In genomic region chr2:35506311-35507190, GRCm38 (mm10) we compare ENCODE assay signal across 10 mouse cellular contexts. TPM values are rescaled to one million over a fixed set of nuclear protein-coding genes. Genes with fewer than 3 reads are reported as not detected.
DNase-seq lines count a peak whose midpoint lies in the region; ATAC-seq and TF ChIP-seq lines count a peak whose summit lies in the region.
"Had no signal": no experiment of that assay in that cellular context is flagged by ENCODE, and none has a peak within 500 bp of the region (broad histone marks: within the 10 kb centered on the region; RNA-seq: fewer than 3 reads in every experiment).

No protein-coding gene starts in this region.

- TF ChIP-seq RAD21 in MEL (IDR thresholded peaks at IDR 0.05; ENCODE audit: low read depth, low read length) = no peak; the same call in none of the 2 replicates

- H3K4me3 ChIP-seq in hindbrain, embryonic 16.5 days (ENCODE audit: low read length) = no peak overlapping the region
- H3K4me3 ChIP-seq in hindbrain, embryonic 10.5 days = no peak overlapping the region
- H3K4me3 ChIP-seq in MEL (ENCODE audit: control insufficient read depth in 1 of 2, insufficient read depth in 1 of 2, low read depth in 2 of 2, low read length in 2 of 2) = peak overlapping the region; percentile 15 to 38; a peak in 3 of 4 replicates
- H3K4me3 ChIP-seq in heart, embryonic 15.5 days = no peak overlapping the region
- peak overlapping the region; percentile 5 to 26; a peak in 3 of 4 replicates for H3K4me3 ChIP-seq in liver, embryonic 14.5 days (ENCODE audit: insufficient read depth in 1 of 2, low read depth in 2 of 2, low read length in 2 of 2)
- H3K4me3 ChIP-seq in hindbrain, embryonic 11.5 days (ENCODE audit: low read depth, low read length) = no peak overlapping the region
- H3K4me3 ChIP-seq: hindbrain, embryonic 15.5 days had no signal

- TF ChIP-seq POLR2A in MEL (IDR thresholded peaks at IDR 0.05; ENCODE audit: control insufficient read depth in 1 of 2, insufficient read depth in 1 of 2, low read depth in 1 of 2, low read length in 2 of 2, poor library complexity in 1 of 2) = peak in 1 of 2 experiments; percentile 26; a peak in 1 of 4 replicates

- H3K27ac ChIP-seq in hindbrain, embryonic 16.5 days (ENCODE audit: low read depth, low read length) = no peak overlapping the region
- H3K27ac ChIP-seq in hindbrain, embryonic 10.5 days = no peak overlapping the region
- H3K27ac ChIP-seq in MEL (ENCODE audit: control insufficient read depth, low read depth, low read length) = peak overlapping the region; percentile 98
- H3K27ac ChIP-seq in heart, embryonic 15.5 days = peak overlapping the region; percentile 75
- H3K27ac ChIP-seq in liver, embryonic 14.5 days = peak overlapping the region; percentile 89
- no peak overlapping the region for H3K27ac ChIP-seq in hindbrain, embryonic 11.5 days (ENCODE audit: low read depth, low read length)
- H3K27ac ChIP-seq: hindbrain, embryonic 15.5 days had no signal

- peak; percentile 92 to 97 for TF ChIP-seq EP300 in MEL (IDR thresholded peaks at IDR 0.05; ENCODE audit: low read depth in 1 of 2, low read length in 2 of 2)
- peak; percentile 89 for TF ChIP-seq EP300 in liver, embryonic 14.5 days (IDR thresholded peaks at IDR 0.05; ENCODE audit: low read depth)

- no peaks in the 10 kb centered on the region; the same call in 1 of the 2 replicates for H3K79me2 ChIP-seq in MEL (ENCODE audit: control insufficient read depth, insufficient read depth, low read length, poor library complexity)

- H3K27me3 ChIP-seq in hindbrain, embryonic 16.5 days (replicated peaks; ENCODE audit: control insufficient read depth, insufficient read depth, low read length) = no peaks in the 10 kb centered on the region
- no peaks in the 10 kb centered on the region for H3K27me3 ChIP-seq in hindbrain, embryonic 10.5 days (ENCODE audit: insufficient read depth, poor library complexity, severe bottlenecking)
- H3K27me3 ChIP-seq in MEL (ENCODE audit: control insufficient read depth in 1 of 2, insufficient read depth in 2 of 2, low read length in 2 of 2) = no peaks in the 10 kb centered on the region
- no peaks in the 10 kb centered on the region for H3K27me3 ChIP-seq in heart, embryonic 15.5 days
- no peaks in the 10 kb centered on the region for H3K27me3 ChIP-seq in liver, embryonic 14.5 days (ENCODE audit: control insufficient read depth, insufficient read depth, low read length)
- no peaks in the 10 kb centered on the region for H3K27me3 ChIP-seq in hindbrain, embryonic 11.5 days (ENCODE audit: control insufficient read depth, insufficient read depth, low read length)
- H3K27me3 ChIP-seq: hindbrain, embryonic 15.5 days; Patski had no signal

- ATAC-seq in hindbrain, embryonic 16.5 days = peak; percentile 37; the same call in 1 of the 2 replicates
- ATAC-seq in heart, embryonic 15.5 days (replicated peaks; ENCODE audit: insufficient number of reproducible peaks, insufficient read depth, low FRiP score, low read depth) = no peak
- peak; percentile 84 for ATAC-seq in liver, embryonic 14.5 days (ENCODE audit: insufficient read depth)
- no peak for ATAC-seq in hindbrain, embryonic 11.5 days (ENCODE audit: low FRiP score)

- H3K9me3 ChIP-seq in hindbrain, embryonic 16.5 days (ENCODE audit: control insufficient read depth, low read length) = no peaks in the 10 kb centered on the region
- no peaks in the 10 kb centered on the region for H3K9me3 ChIP-seq in hindbrain, embryonic 10.5 days
- no peaks in the 10 kb centered on the region for H3K9me3 ChIP-seq in MEL (replicated peaks; ENCODE audit: insufficient read depth, low read length)
- H3K9me3 ChIP-seq in heart, embryonic 15.5 days (replicated peaks) = no peaks in the 10 kb centered on the region
- H3K9me3 ChIP-seq in liver, embryonic 14.5 days (ENCODE audit: control insufficient read depth, low read length) = no peaks in the 10 kb centered on the region
- H3K9me3 ChIP-seq in hindbrain, embryonic 11.5 days (ENCODE audit: control insufficient read depth, low read length) = no peaks in the 10 kb centered on the region
- H3K9me3 ChIP-seq: hindbrain, embryonic 15.5 days had no signal

- H3K4me1 ChIP-seq in hindbrain, embryonic 16.5 days (ENCODE audit: control insufficient read depth, insufficient read depth, low read depth, low read length) = peaks cover 7% of the 10 kb centered on the region
- H3K4me1 ChIP-seq in hindbrain, embryonic 10.5 days (replicated peaks) = peaks cover 54% of the 10 kb centered on the region
- H3K4me1 ChIP-seq in MEL (ENCODE audit: control insufficient read depth in 1 of 2, insufficient read depth in 2 of 2, low read length in 2 of 2) = peaks cover 33 to 74% of the 10 kb centered on the region in 2 experiments
- peaks cover 76% of the 10 kb centered on the region for H3K4me1 ChIP-seq in heart, embryonic 15.5 days (replicated peaks)
- peaks cover 55 to 81% of the 10 kb centered on the region in 2 experiments for H3K4me1 ChIP-seq in liver, embryonic 14.5 days (replicated peaks; ENCODE audit: control insufficient read depth in 2 of 2, insufficient read depth in 2 of 2, low read length in 1 of 2)
- no peaks in the 10 kb centered on the region for H3K4me1 ChIP-seq in hindbrain, embryonic 11.5 days (replicated peaks; ENCODE audit: control insufficient read depth, insufficient read depth, low read length)

- no peak overlapping the region for H3K4me2 ChIP-seq in hindbrain, embryonic 16.5 days (ENCODE audit: low read length)
- H3K4me2 ChIP-seq in heart, embryonic 15.5 days = no peak overlapping the region
- peak overlapping the region; percentile 68 for H3K4me2 ChIP-seq in liver, embryonic 14.5 days (ENCODE audit: low read depth)
- no peak overlapping the region; the same call in 1 of the 2 replicates for H3K4me2 ChIP-seq in hindbrain, embryonic 11.5 days (replicated peaks; ENCODE audit: low read depth, low read length)
- H3K4me2 ChIP-seq: hindbrain, embryonic 15.5 days had no signal

- TF ChIP-seq CTCF in MEL (IDR thresholded peaks at IDR 0.05 in 2 of 3, conservative IDR thresholded peaks at IDR 0.05 in 1 of 3; ENCODE audit: control insufficient read depth in 1 of 3, insufficient read depth in 1 of 3, low read depth in 2 of 3, low read length in 3 of 3, poor library complexity in 1 of 3, severe bottlenecking in 1 of 3) = peak in 1 of 3 experiments; percentile 10; a peak in 1 of 6 replicates
- peak; percentile 22; the same call in 1 of the 2 replicates for TF ChIP-seq CTCF in liver, embryonic 14.5 days (IDR thresholded peaks at IDR 0.05; ENCODE audit: low read depth)

- 63% methylated on average over 6 of the region's 6 CpGs for WGBS in hindbrain, embryonic 16.5 days
- WGBS in hindbrain, embryonic 10.5 days = 71% methylated on average over 6 of the region's 6 CpGs
- 46% methylated on average over 6 of the region's 6 CpGs for WGBS in heart, embryonic 15.5 days
- 9% methylated on average over 6 of the region's 6 CpGs for WGBS in liver, embryonic 14.5 days (ENCODE audit: insufficient replicate concordance)
- WGBS in hindbrain, embryonic 11.5 days = 71% methylated on average over 6 of the region's 6 CpGs

- no peak overlapping the region for H3K9ac ChIP-seq in hindbrain, embryonic 16.5 days (ENCODE audit: low read depth, low read length)
- peak overlapping the region; percentile 56 for H3K9ac ChIP-seq in MEL (ENCODE audit: control insufficient read depth, low read depth, low read length, poor library complexity, severe bottlenecking)
- H3K9ac ChIP-seq in heart, embryonic 15.5 days = no peak overlapping the region
- peak overlapping the region; percentile 53 for H3K9ac ChIP-seq in liver, embryonic 14.5 days (replicated peaks)
- H3K9ac ChIP-seq in hindbrain, embryonic 11.5 days (ENCODE audit: low read depth, low read length) = no peak overlapping the region
- H3K9ac ChIP-seq: hindbrain, embryonic 15.5 days had no signal

- DNase-seq in hindbrain, embryonic 10.5 days (ENCODE audit: low spot score) = no peak
- peak; percentile 89 for DNase-seq in MEL (ENCODE audit: low read depth, low spot score)
- peak; percentile 66 to 70 (median 69) for DNase-seq in liver, embryonic 14.5 days (ENCODE audit: low read depth in 3 of 3, low spot score in 3 of 3)
- peak; percentile 36 to 41 for DNase-seq in spleen, adult 18-20 months
- no peak for DNase-seq in hindbrain, embryonic 11.5 days (ENCODE audit: low spot score)
- DNase-seq in adrenal gland, postnatal 4 days (ENCODE audit: low spot score in 2 of 2) = no peak

- no peaks in the 10 kb centered on the region for H3K36me3 ChIP-seq in hindbrain, embryonic 16.5 days (ENCODE audit: control insufficient read depth, insufficient read depth, low read length)
- no peaks in the 10 kb centered on the region for H3K36me3 ChIP-seq in hindbrain, embryonic 10.5 days
- H3K36me3 ChIP-seq in MEL (ENCODE audit: control insufficient read depth in 1 of 2, insufficient read depth in 2 of 2, low read length in 2 of 2) = peaks cover 0 to 65% of the 10 kb centered on the region in 2 experiments; a peak in 2 of 4 replicates
- no peaks in the 10 kb centered on the region for H3K36me3 ChIP-seq in heart, embryonic 15.5 days
- H3K36me3 ChIP-seq in liver, embryonic 14.5 days (replicated peaks; ENCODE audit: control insufficient read depth, insufficient read depth, low read depth) = no peaks in the 10 kb centered on the region
- H3K36me3 ChIP-seq in hindbrain, embryonic 11.5 days (ENCODE audit: control insufficient read depth, insufficient read depth, low read length) = no peaks in the 10 kb centered on the region
- H3K36me3 ChIP-seq: hindbrain, embryonic 15.5 days had no signal

RNA-seq across cellular contexts. Expression of gene Ggta1, which starts 43.5 kb away (rescaled TPM):
- polyA plus RNA-seq in hindbrain, embryonic 16.5 days (2015; fragmentation: Nextera tagmentation; extraction: Ambion mirVana) = 7.1 and 9.2 TPM in 2 replicates
- polyA plus RNA-seq in hindbrain, embryonic 10.5 days (2016; fragmentation: Nextera tagmentation; extraction: Ambion mirVana) = 5.0 and 6.4 TPM in 2 replicates
- 23.6 and 30.7 TPM in 2 replicates for total RNA-seq in MEL (2012; rRNA removed)
- 10 to 100 TPM in 1 of 2 experiments, not detected in 1; 29.2 TPM for polyA plus RNA-seq in MEL (2012; ENCODE audit: insufficient read depth in 1 of 2, insufficient read length in 2 of 2, low read depth in 1 of 2, low replicate concordance in 2 of 2, missing spikeins in 1 of 2)
- 27.4 and 31.6 TPM in 2 replicates for polyA plus RNA-seq in heart, embryonic 15.5 days (2015; fragmentation: Nextera tagmentation; extraction: Ambion mirVana)
- 4.4 and 6.3 TPM in 2 replicates for polyA plus RNA-seq in liver, embryonic 14.5 days (2012; rRNA removed)
- polyA plus RNA-seq in liver, embryonic 14.5 days (2014; fragmentation: Nextera tagmentation; extraction: Ambion mirVana) = 7.0 and 7.6 TPM in 2 replicates
- 5.6 and 5.9 TPM in 2 replicates for polyA plus RNA-seq in hindbrain, embryonic 11.5 days (2014; fragmentation: Nextera tagmentation; extraction: Ambion mirVana)
- 10 to 100 TPM; 15.0 to 15.4 TPM for total RNA-seq in adrenal gland, postnatal 4 days (2021)

RNA-seq across cellular contexts. Expression of gene Dab2ip, which starts 51.5 kb away (rescaled TPM):
- polyA plus RNA-seq in hindbrain, embryonic 16.5 days (2015; fragmentation: Nextera tagmentation; extraction: Ambion mirVana) = 27.6 and 33.9 TPM in 2 replicates
- polyA plus RNA-seq in hindbrain, embryonic 10.5 days (2016; fragmentation: Nextera tagmentation; extraction: Ambion mirVana) = 26.9 and 28.8 TPM in 2 replicates
- 2.5 and 4.0 TPM in 2 replicates for total RNA-seq in MEL (2012; rRNA removed)
- polyA plus RNA-seq in MEL (2012; ENCODE audit: insufficient read depth in 1 of 2, insufficient read length in 2 of 2, low read depth in 1 of 2, low replicate concordance in 2 of 2, missing spikeins in 1 of 2) = 1 to 10 TPM in 1 of 2 experiments, not detected in 1; 9.9 TPM
- 44.0 and 46.9 TPM in 2 replicates for polyA plus RNA-seq in heart, embryonic 15.5 days (2015; fragmentation: Nextera tagmentation; extraction: Ambion mirVana)
- 3.9 and 4.0 TPM in 2 replicates for polyA plus RNA-seq in liver, embryonic 14.5 days (2012; rRNA removed)
- polyA plus RNA-seq in liver, embryonic 14.5 days (2014; fragmentation: Nextera tagmentation; extraction: Ambion mirVana) = 3.2 and 3.6 TPM in 2 replicates
- polyA plus RNA-seq in hindbrain, embryonic 11.5 days (2014; fragmentation: Nextera tagmentation; extraction: Ambion mirVana) = 37.8 and 47.9 TPM in 2 replicates
- total RNA-seq in adrenal gland, postnatal 4 days (2021) = 10 to 100 TPM; 74.4 to 77.6 TPM

Comparison
In these comparisons a context has a peak if more than half of its experiments do, and no peak if none do; other contexts are left out.
1. ATAC-seq: peak in hindbrain, embryonic 16.5 days (single experiment) and liver, embryonic 14.5 days (single experiment); none in heart, embryonic 15.5 days (single experiment) and hindbrain, embryonic 11.5 days (single experiment).
2. H3K27ac ChIP-seq: peak in MEL (single experiment), heart, embryonic 15.5 days (single experiment) and liver, embryonic 14.5 days (single experiment); none in hindbrain, embryonic 16.5 days (single experiment), hindbrain, embryonic 10.5 days (single experiment) and hindbrain, embryonic 11.5 days (single experiment).
3. H3K4me3 ChIP-seq: peak in MEL (2 of 2) and liver, embryonic 14.5 days (2 of 2); none in hindbrain, embryonic 16.5 days (single experiment), hindbrain, embryonic 10.5 days (single experiment), heart, embryonic 15.5 days (single experiment) and hindbrain, embryonic 11.5 days (single experiment).
4. H3K9ac ChIP-seq: peak in MEL (single experiment) and liver, embryonic 14.5 days (single experiment); none in hindbrain, embryonic 16.5 days (single experiment), heart, embryonic 15.5 days (single experiment) and hindbrain, embryonic 11.5 days (single experiment).
5. DNase-seq: peak in MEL (single experiment), liver, embryonic 14.5 days (3 of 3) and spleen, adult 18-20 months (2 of 2); none in hindbrain, embryonic 10.5 days (single experiment), hindbrain, embryonic 11.5 days (single experiment) and adrenal gland, postnatal 4 days (0 of 2).